21 mouse cellular contexts compared by ENCODE assay signal in genomic region chr6:141221081-141221480, GRCm38 (mm10). TPM values are rescaled to one million over a fixed set of nuclear protein-coding genes. Genes with fewer than 3 reads are reported as not detected.
DNase-seq lines count a peak whose midpoint lies in the region; ATAC-seq and TF ChIP-seq lines count a peak whose summit lies in the region.
"Had no signal": no experiment of that assay in that cellular context is flagged by ENCODE, and none has a peak within 500 bp of the region (broad histone marks: within the 10 kb centered on the region; RNA-seq: fewer than 3 reads in every experiment).

No protein-coding gene starts in this region.

- TF ChIP-seq CTCF in left cerebral cortex, adult 2 months (IDR thresholded peaks at IDR 0.05) = no peak

- H3K27ac ChIP-seq in left cerebral cortex, adult 2 months = no peak overlapping the region
- H3K27ac ChIP-seq: gastrocnemius, adult 2 months; hindbrain, embryonic 14.5 days; kidney, embryonic 15.5 days; midbrain, embryonic 15.5 days had no signal

- ATAC-seq in inflammation-experienced regulatory T-cells, adult 6 months = no peak
- ATAC-seq: intestine, embryonic 16.5 days; lung, postnatal 0 days; midbrain, embryonic 15.5 days had no signal

- peak; percentile 50 for DNase-seq in left cerebral cortex, postnatal 4 days
- no peak for DNase-seq in left cerebral cortex, adult 2 months (ENCODE audit: extremely low spot score in 1 of 2, low spot score in 2 of 2)
- DNase-seq in cerebellum, adult 11 months = peak; percentile 31
- peak; percentile 70 for DNase-seq in cerebellum, adult 9-11 months
- DNase-seq in kidney, adult 18-20 months = no peak
- no peak for DNase-seq in left cerebral cortex, postnatal 14 days (ENCODE audit: low spot score in 2 of 2)
- DNase-seq: adrenal gland, adult 8-10 months; embryo, embryonic 11 days; gastrocnemius, adult 2 months; heart, postnatal 10 days; right cerebral cortex, postnatal 14 days; thymus, adult 2 months had no signal

- intact Hi-C loops in left cerebral cortex, postnatal 4 days (cut with DNase I) = no loop called here
- intact Hi-C loops in left cerebral cortex, adult 2 months (cut with DNase I) = no loop called here
- intact Hi-C loops in left cerebral cortex, postnatal 14 days (cut with DNase I) = no loop called here

- H3K4me3 ChIP-seq in left cerebral cortex, adult 2 months = no peak overlapping the region
- H3K4me3 ChIP-seq: gastrocnemius, adult 2 months; kidney, embryonic 15.5 days; midbrain, embryonic 15.5 days; myocyte had no signal

RNA-seq across cellular contexts. Expression of gene Pde3a, which starts 28.0 kb away (rescaled TPM):
- 1 to 10 TPM; 2.3 to 3.2 TPM for total RNA-seq in left cerebral cortex, postnatal 4 days (2021)
- total RNA-seq in left cerebral cortex, adult 2 months (2021) = 1 to 10 TPM; 1.4 to 1.8 TPM
- not detected for polyA plus RNA-seq in inflammation-experienced regulatory T-cells, adult 6 months (2017; shearing (Covaris generic))
- 1 to 10 TPM; 2.5 TPM for total RNA-seq in left cerebral cortex, postnatal 14 days (2021)
- total RNA-seq: megakaryocyte progenitor cell, adult 5-6 weeks had no signal
- polyA plus RNA-seq: C2C12, myocyte had no signal

Comparison
In these comparisons a context has a peak if more than half of its experiments do, and no peak if none do; other contexts are left out.
1. DNase-seq: peak in left cerebral cortex, postnatal 4 days (single experiment), cerebellum, adult 11 months (single experiment) and cerebellum, adult 9-11 months (single experiment); none in left cerebral cortex, adult 2 months (0 of 2), kidney, adult 18-20 months (single experiment) and left cerebral cortex, postnatal 14 days (0 of 2).